Mouse (Mus musculus) E14TG2a.4 (cell line): ENCODE measurements around the gene Dynlt3.
"Not testable (repeated sequence)": the region's sequence is repeated elsewhere in the genome, so short reads cannot be mapped to it uniquely, and the experiment has no call there.

Source experiments
- H3K27me3 ChIP-seq: 2 replicates; pipeline ENCODE4 v1.6.1; 2014; ENCODE audit warnings: low read length, control low read depth; ENCODE audit not compliant: insufficient read depth
- H3K36me3 ChIP-seq: 2 replicates; pipeline ENCODE4 v1.6.1; 2014; ENCODE audit warnings: low read length, control low read depth; ENCODE audit not compliant: insufficient read depth
- H3K4me1 ChIP-seq: replicated peaks from 2 replicates; pipeline ENCODE4 v1.6.1; 2014; ENCODE audit warnings: low read depth, low read length, control low read depth
- H3K4me3 ChIP-seq: replicated peaks from 2 replicates; pipeline ENCODE4 v1.5.1; 2014; ENCODE audit warnings: mild to moderate bottlenecking, low read length
- H3K9me3 ChIP-seq: 2 replicates; pipeline ENCODE4 v1.6.1; 2014; ENCODE audit warnings: low read length, control low read depth
- CTCF ChIP-seq: conservative IDR thresholded peaks from 2 replicates; pipeline ENCODE4 v1.5.1; 2014; ENCODE audit warnings: low read length
- NANOG ChIP-seq: IDR thresholded peaks from 2 replicates; pipeline ENCODE4 v1.6.1; 2014; ENCODE audit warnings: borderline replicate concordance, low read length, mixed read lengths
- POU5F1 ChIP-seq: IDR thresholded peaks from 2 replicates; pipeline ENCODE4 v1.6.1; 2014; ENCODE audit warnings: low read length, borderline replicate concordance

The Dynlt3 gene

GRCm38 (mm10) chrX:9662391-9663111 is at the start of gene Dynlt3:
Gene Dynlt3 (minus strand): TSS chrX:9663003.
- Histone ChIP-seq H3K9me3 (no peaks in the 10 kb centered on the region), H3K36me3 (no peaks in the 10 kb centered on the region), H3K27me3 (no peaks in the 10 kb centered on the region), H3K4me1 (no peaks in the 10 kb centered on the region), H3K4me3 (peak within 1 kb of the TSS; percentile 70)
- TF ChIP-seq CTCF (no peak), POU5F1 (no peak), NANOG (no peak)

DNA sequence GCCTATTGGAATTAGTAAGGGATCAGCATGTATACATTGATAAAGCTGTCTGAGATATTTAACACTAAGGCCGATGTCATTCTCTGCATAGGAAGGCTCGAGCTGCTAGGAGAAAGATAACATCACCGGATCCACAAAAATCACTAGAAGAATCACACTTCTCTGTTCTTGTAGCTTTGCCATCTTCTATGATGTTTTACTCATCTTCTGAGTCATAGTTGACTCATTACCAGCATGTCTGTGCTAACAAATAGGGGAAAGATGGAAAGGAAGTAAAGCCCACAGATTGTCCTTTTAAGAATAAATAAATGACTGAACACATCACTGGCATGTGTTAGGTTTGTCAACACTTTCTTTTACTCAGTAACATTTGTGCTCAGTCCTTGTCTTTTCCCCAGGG is 37.0 kb upstream of the Dynlt3 start:
- TF ChIP-seq CTCF = no peak
- TF ChIP-seq NANOG = no peak
- TF ChIP-seq POU5F1 = no peak
- H3K4me3 ChIP-seq = no peak overlapping the region
- H3K36me3 ChIP-seq = no peaks in the 10 kb centered on the region
- no peaks in the 10 kb centered on the region for H3K9me3 ChIP-seq
- H3K27me3 ChIP-seq = no peaks in the 10 kb centered on the region
- no peaks in the 10 kb centered on the region for H3K4me1 ChIP-seq

DNA sequence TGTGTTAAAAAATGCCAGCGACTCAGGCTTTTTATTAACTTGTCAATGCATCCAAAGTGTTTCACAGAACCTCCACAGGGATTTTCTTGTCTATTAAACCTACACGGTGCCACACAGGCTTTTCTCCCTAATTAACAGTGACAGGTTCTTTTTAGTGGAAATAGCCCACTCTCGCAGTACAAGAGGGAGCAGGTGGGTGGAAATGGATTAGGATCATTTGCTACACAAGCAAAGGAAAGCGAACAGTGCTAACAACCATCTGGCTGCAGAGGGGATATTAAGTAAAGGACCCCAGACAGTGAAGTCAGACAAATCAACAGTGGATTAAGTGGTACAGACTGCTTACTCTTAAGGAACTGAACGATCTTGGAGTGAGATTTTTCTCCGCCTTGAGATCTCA is 33.2 kb upstream of the Dynlt3 start:
- H3K4me1 ChIP-seq = no peaks in the 10 kb centered on the region

GRCm38 (mm10) chrX:9672040-9672439 is 9.2 kb upstream of the Dynlt3 start:
- TF ChIP-seq POU5F1 (no peak), NANOG (no peak), CTCF (no peak)
- H3K9me3 ChIP-seq = peaks cover 3% of the 10 kb centered on the region; the same call in 1 of the 2 replicates
- H3K4me3 ChIP-seq = no peak overlapping the region
- H3K27me3 ChIP-seq = no peaks in the 10 kb centered on the region
- no peaks in the 10 kb centered on the region for H3K36me3 ChIP-seq
- no peaks in the 10 kb centered on the region for H3K4me1 ChIP-seq

More for the DNA sequence above, 33.2 kb upstream of the Dynlt3 start:
- no peaks in the 10 kb centered on the region for H3K27me3 ChIP-seq
- no peaks in the 10 kb centered on the region for H3K9me3 ChIP-seq
- no peak for TF ChIP-seq NANOG
- TF ChIP-seq CTCF = no peak
- TF ChIP-seq POU5F1 = no peak
- no peaks in the 10 kb centered on the region for H3K36me3 ChIP-seq
- no peak overlapping the region for H3K4me3 ChIP-seq

- H3K4me3 ChIP-seq = no peak overlapping the region
- H3K36me3 ChIP-seq = no peaks in the 10 kb centered on the region
- H3K9me3 ChIP-seq = no peaks in the 10 kb centered on the region
- H3K4me1 ChIP-seq = no peaks in the 10 kb centered on the region
- H3K27me3 ChIP-seq = no peaks in the 10 kb centered on the region
- TF ChIP-seq POU5F1 (no peak), CTCF (no peak), NANOG (no peak)
Observed at GRCm38 (mm10) chrX:9671418-9671817, 8.6 kb upstream of the Dynlt3 start.

- Histone ChIP-seq H3K9me3 (no peaks in the 10 kb centered on the region), H3K27me3 (no peaks in the 10 kb centered on the region), H3K4me1 (no peaks in the 10 kb centered on the region), H3K36me3 (no peaks in the 10 kb centered on the region), H3K4me3 (no peak overlapping the region)
- TF ChIP-seq POU5F1 (no peak), NANOG (no peak), CTCF (no peak)
Observed at GRCm38 (mm10) chrX:9652806-9653205, 10.0 kb downstream of the Dynlt3 start.

DNA sequence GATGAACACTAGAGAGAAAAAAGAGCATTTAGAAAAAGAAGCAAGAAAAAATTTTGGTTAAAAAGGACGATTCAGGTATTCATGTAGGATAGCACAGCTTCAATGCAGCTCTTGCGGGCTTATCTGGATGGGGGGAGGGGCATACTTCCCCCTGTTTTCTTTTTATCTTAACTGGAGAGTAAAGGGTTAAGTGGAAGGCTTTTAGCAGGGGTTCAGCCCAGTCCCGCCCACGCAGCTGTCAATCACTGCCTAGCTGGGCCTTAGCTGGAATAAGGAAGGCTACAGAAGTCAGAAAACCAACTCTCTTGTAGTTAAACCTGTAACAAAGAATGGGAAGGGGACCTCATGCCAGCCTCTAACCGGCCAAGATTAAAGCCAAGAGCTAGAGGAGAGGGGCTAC is 22.2 kb downstream of the Dynlt3 start:
- not testable (repeated sequence) for H3K4me1 ChIP-seq, H3K27me3 ChIP-seq, H3K4me3 ChIP-seq, H3K9me3 ChIP-seq, H3K36me3 ChIP-seq

GRCm38 (mm10) chrX:9640126-9640525 is 22.7 kb downstream of the Dynlt3 start:
- H3K27me3 ChIP-seq, H3K9me3 ChIP-seq, H3K36me3 ChIP-seq, H3K4me1 ChIP-seq, H3K4me3 ChIP-seq: not testable (repeated sequence)
